ENCODE assay signal across 19 mouse cellular contexts in the genomic region with DNA sequence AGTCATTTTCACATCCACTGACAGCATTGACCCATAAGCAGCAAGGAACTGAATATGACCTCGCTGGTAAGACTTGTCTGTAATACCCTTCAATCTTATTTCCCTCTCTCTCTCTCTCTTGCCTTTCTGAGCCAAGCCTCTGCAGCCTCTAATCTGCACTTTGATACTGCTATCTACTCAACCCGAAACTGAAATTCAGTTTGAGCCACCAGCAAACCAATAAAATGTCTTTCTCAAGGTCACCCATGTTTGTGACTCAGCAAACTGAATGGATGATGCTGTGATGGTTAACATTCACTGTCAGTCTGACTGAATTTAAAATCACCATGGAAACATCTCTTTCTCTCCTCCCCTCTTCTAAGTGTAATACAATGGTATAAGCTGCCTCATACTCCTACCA.
DNase-seq lines count a peak whose midpoint lies in the region; TF ChIP-seq lines count a peak whose summit lies in the region.
"Had no signal": no experiment of that assay in that cellular context is flagged by ENCODE, and none has a peak within 500 bp of the region (broad histone marks: within the 10 kb centered on the region; RNA-seq: fewer than 3 reads in every experiment).

No protein-coding gene starts in this region.

- no peak for TF ChIP-seq CTCF in MEL (IDR thresholded peaks at IDR 0.05 in 2 of 3, conservative IDR thresholded peaks at IDR 0.05 in 1 of 3; ENCODE audit: control insufficient read depth in 1 of 3, insufficient read depth in 1 of 3, low read depth in 2 of 3, low read length in 3 of 3, poor library complexity in 1 of 3, severe bottlenecking in 1 of 3)
- no peak for TF ChIP-seq CTCF in cerebellum, adult 2 months (IDR thresholded peaks at IDR 0.05; ENCODE audit: borderline replicate concordance, insufficient read depth, low read depth, low read length)

- H3K27ac ChIP-seq in MEL (ENCODE audit: control insufficient read depth, low read depth, low read length), result no peak overlapping the region; the same call in 1 of the 2 replicates
- H3K27ac ChIP-seq in cerebellum, adult 2 months (ENCODE audit: insufficient read depth, low read length), result no peak overlapping the region
- H3K27ac ChIP-seq: embryonic facial prominence, embryonic 13.5 days; embryonic facial prominence, embryonic 15.5 days; forebrain, embryonic 10.5 days; forebrain, embryonic 12.5 days had no signal

- no peaks in the 10 kb centered on the region for H3K79me2 ChIP-seq in MEL (ENCODE audit: control insufficient read depth, insufficient read depth, low read length, poor library complexity)

- H3K4me1 ChIP-seq in MEL (ENCODE audit: control insufficient read depth in 1 of 2, insufficient read depth in 2 of 2, low read length in 2 of 2), result peaks cover 8% of the 10 kb centered on the region in 2 experiments
- no peaks in the 10 kb centered on the region for H3K4me1 ChIP-seq in cerebellum, adult 2 months (ENCODE audit: control insufficient read depth, insufficient read depth, low read length)
- H3K4me1 ChIP-seq: embryonic facial prominence, embryonic 13.5 days; embryonic facial prominence, embryonic 15.5 days; forebrain, embryonic 10.5 days; forebrain, embryonic 12.5 days had no signal

- no peak overlapping the region for H3K9ac ChIP-seq in MEL (ENCODE audit: control insufficient read depth, low read depth, low read length, poor library complexity, severe bottlenecking)
- H3K9ac ChIP-seq: embryonic facial prominence, embryonic 13.5 days; embryonic facial prominence, embryonic 15.5 days; forebrain, embryonic 12.5 days had no signal

- WGBS in cerebellum, adult 2 months, result 75% methylated on average over 2 of the region's 2 CpGs

- H3K9me3 ChIP-seq in MEL (replicated peaks; ENCODE audit: insufficient read depth, low read length), result no peaks in the 10 kb centered on the region
- H3K9me3 ChIP-seq: embryonic facial prominence, embryonic 13.5 days; embryonic facial prominence, embryonic 15.5 days; forebrain, embryonic 10.5 days; forebrain, embryonic 12.5 days; G1E had no signal

- no peak for TF ChIP-seq POLR2A in MEL (IDR thresholded peaks at IDR 0.05; ENCODE audit: control insufficient read depth in 1 of 2, insufficient read depth in 1 of 2, low read depth in 1 of 2, low read length in 2 of 2, poor library complexity in 1 of 2)
- TF ChIP-seq POLR2A in cerebellum, adult 2 months (IDR thresholded peaks at IDR 0.05; ENCODE audit: borderline replicate concordance, insufficient read depth, low read length), result no peak

- H3K36me3 ChIP-seq in MEL (ENCODE audit: control insufficient read depth in 1 of 2, insufficient read depth in 2 of 2, low read length in 2 of 2), result peaks cover 0 to 12% of the 10 kb centered on the region in 2 experiments; a peak in 2 of 4 replicates
- H3K36me3 ChIP-seq: embryonic facial prominence, embryonic 13.5 days; embryonic facial prominence, embryonic 15.5 days; forebrain, embryonic 10.5 days; forebrain, embryonic 12.5 days; G1E had no signal

- no peaks in the 10 kb centered on the region for H3K27me3 ChIP-seq in MEL (ENCODE audit: control insufficient read depth in 1 of 2, insufficient read depth in 2 of 2, low read length in 2 of 2)
- H3K27me3 ChIP-seq in cerebellum, adult 2 months (ENCODE audit: control insufficient read depth, insufficient read depth, low read length), result no peaks in the 10 kb centered on the region
- H3K27me3 ChIP-seq: embryonic facial prominence, embryonic 13.5 days; embryonic facial prominence, embryonic 15.5 days; forebrain, embryonic 12.5 days had no signal

- TF ChIP-seq EP300 in MEL (IDR thresholded peaks at IDR 0.05; ENCODE audit: low read depth in 1 of 2, low read length in 2 of 2), result peak; percentile 31 to 76; a peak in 2 of 4 replicates

- H3K4me3 ChIP-seq in MEL (ENCODE audit: control insufficient read depth in 1 of 2, insufficient read depth in 1 of 2, low read depth in 2 of 2, low read length in 2 of 2), result no peak overlapping the region
- no peak overlapping the region for H3K4me3 ChIP-seq in cerebellum, adult 2 months (replicated peaks; ENCODE audit: insufficient read depth, low read depth, low read length)
- H3K4me3 ChIP-seq: embryonic facial prominence, embryonic 13.5 days; embryonic facial prominence, embryonic 15.5 days; erythroblast, embryonic 14.5 days; forebrain, embryonic 10.5 days; forebrain, embryonic 12.5 days had no signal

- TF ChIP-seq RAD21 in MEL (IDR thresholded peaks at IDR 0.05; ENCODE audit: low read depth, low read length), result no peak

- DNase-seq in adrenal gland, adult 2 months, result peak; percentile 13
- DNase-seq in adrenal gland, postnatal 10 days, result no peak
- DNase-seq in MEL (ENCODE audit: low read depth, low spot score), result peak; percentile 66
- DNase-seq in kidney, postnatal 14 days, result no peak
- DNase-seq in cerebellum, adult 2 months, result no peak
- DNase-seq: adrenal gland, postnatal 14 days; adrenal gland, postnatal 36 days; cerebellum, adult 11-12 months; cerebellum, adult 8-10 months; cerebellum, adult 9-11 months; cerebellum, postnatal 14 days; cerebellum, postnatal 36 days; embryo, embryonic 11 days had no signal

TF ChIP-seq in MEL, 35 proteins besides CTCF, POLR2A, EP300 and RAD21:
- TF ChIP-seq KAT2A (conservative IDR thresholded peaks at IDR 0.05; ENCODE audit: low read depth, low read length) (no peak), CHD1 (IDR thresholded peaks at IDR 0.05; ENCODE audit: low read depth, low read length) (no peak), MYB (IDR thresholded peaks at IDR 0.05; ENCODE audit: low read depth, low read length) (peak; percentile 27; the same call in 1 of the 2 replicates), NRF1 (IDR thresholded peaks at IDR 0.05; ENCODE audit: insufficient read depth, low read depth, low read length, poor library complexity, severe bottlenecking) (no peak), SIN3A (IDR thresholded peaks at IDR 0.05; ENCODE audit: low read length) (0 out of 2 replicates have a peak, but pooled peaks have one; percentile 6), TCF12 (IDR thresholded peaks at IDR 0.05; ENCODE audit: low read depth, low read length) (peak; percentile 31; the same call in 1 of the 2 replicates), GATA1 (IDR thresholded peaks at IDR 0.05; ENCODE audit: low read depth, low read length) (peak; percentile 62), USF2 (IDR thresholded peaks at IDR 0.05; ENCODE audit: borderline replicate concordance in 1 of 2, insufficient read depth in 1 of 2, low read depth in 1 of 2, low read length in 2 of 2) (no peak), E2F4 (IDR thresholded peaks at IDR 0.05; ENCODE audit: borderline replicate concordance, low read depth, low read length) (no peak)

Comparison
In these comparisons a context has a peak if more than half of its experiments do, and no peak if none do; other contexts are left out.
1. DNase-seq: peak in adrenal gland, adult 2 months (single experiment) and MEL (single experiment); none in adrenal gland, postnatal 10 days (single experiment), kidney, postnatal 14 days (single experiment) and cerebellum, adult 2 months (0 of 2).